Mouse (Mus musculus) heart, adult 10 weeks (tissue): ENCODE measurements around the gene Nkx2-1. TPM values are rescaled to one million over a fixed set of nuclear protein-coding genes. Genes with fewer than 3 reads are reported as not detected.

Source experiments
- polyA plus RNA-seq: library from polyadenylated mRNA; stranded (reverse); fragments of 350-450 nt; fragmentation: Illumina TruSeq; extraction: RNeasy Lipid Tissue Mini Kit (QIAGEN cat#74804); gene quantifications from one replicate; pipeline ENCODE4 v1.2.3, GENCODE M21; 2014; ENCODE audit warnings: low read depth, low replicate concordance

The Nkx2-1 gene
- polyA plus RNA-seq, result not detected

DNA sequence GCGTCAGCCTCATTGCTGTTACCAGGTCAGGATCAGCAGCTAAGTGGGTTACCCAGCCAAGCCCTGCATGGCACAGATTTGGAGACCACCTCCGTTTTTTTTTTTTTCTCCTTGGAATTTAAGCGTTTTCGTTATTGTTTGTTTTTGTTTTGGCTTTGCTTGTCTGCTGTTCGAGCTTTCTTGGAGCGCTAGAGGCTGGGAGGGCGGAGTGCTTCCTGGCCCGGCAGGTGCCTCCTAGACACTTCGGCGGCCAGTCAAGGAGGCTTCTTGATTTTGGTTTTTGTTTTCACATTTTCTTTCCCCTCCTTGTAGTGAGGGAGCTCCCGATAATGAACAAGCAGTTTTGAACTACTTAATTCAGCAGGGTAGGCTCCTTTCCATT, at the start of gene Nkx2-1:
Nkx2-1 (minus strand) TSS at position 25 of the 382 bp plus-strand sequence.

Other genes with a start within 250 kb of the Nkx2-1 start
- 13.4 TPM for gene Mbip, start 191.0 kb downstream of the Nkx2-1 start, polyA plus RNA-seq
- gene Nkx2-9, start 76.4 kb upstream of the Nkx2-1 start, polyA plus RNA-seq, result not detected
- 0.24 TPM for gene Pax9, start 154.9 kb upstream of the Nkx2-1 start, polyA plus RNA-seq